Mouse (Mus musculus) lung, embryonic 15.5 days (tissue): ENCODE measurements around the gene Ovol3. TPM values are rescaled to one million over a fixed set of nuclear protein-coding genes. Genes with fewer than 3 reads are reported as not detected.
A peak's percentile ranks its signal among the peaks of the same experiment; 100 is the strongest.
"Not testable (repeated sequence)": the region's sequence is repeated elsewhere in the genome, so short reads cannot be mapped to it uniquely, and the experiment has no call there.

ENCODE experiments used
- ATAC-seq: fragments of 200-750 bp; cut with Nextera tagmentation; 2 replicates; pipeline ENCODE4 v1.8.0; 2017; ENCODE audit warnings: moderate number of reproducible peaks, borderline replicate concordance; ENCODE audit not compliant: low FRiP score, low TSS enrichment; ENCODE audit errors: extremely low read depth
- H3K27ac ChIP-seq: fragments of 300-500 bp; sonication (generic); 2 replicates; pipeline ENCODE4 v1.5.1; 2015; ENCODE audit warnings: moderate library complexity, mild to moderate bottlenecking, inconsistent platforms
- H3K27me3 ChIP-seq: fragments of 300-500 bp; sonication (generic); 2 replicates; pipeline ENCODE4 v1.6.1; 2015; ENCODE audit warnings: inconsistent platforms
- H3K36me3 ChIP-seq: fragments of 300-500 bp; sonication (generic); 2 replicates; pipeline ENCODE4 v1.6.1; 2015; ENCODE audit warnings: inconsistent platforms
- H3K4me1 ChIP-seq: fragments of 300-500 bp; sonication (generic); 2 replicates; pipeline ENCODE4 v1.6.1; 2015; ENCODE audit warnings: inconsistent platforms
- H3K4me2 ChIP-seq: fragments of 300-500 bp; sonication (generic); 2 replicates; pipeline ENCODE4 v1.6.1; 2015; ENCODE audit warnings: inconsistent platforms, mild to moderate bottlenecking, moderate library complexity
- H3K4me3 ChIP-seq: fragments of 300-500 bp; sonication (generic); 2 replicates; pipeline ENCODE4 v1.5.1; 2015; ENCODE audit warnings: mild to moderate bottlenecking, inconsistent platforms
- H3K9ac ChIP-seq: fragments of 300-500 bp; sonication (generic); 2 replicates; pipeline ENCODE4 v1.6.1; 2015; ENCODE audit warnings: inconsistent platforms
- H3K9me3 ChIP-seq: fragments of 300-500 bp; sonication (generic); 2 replicates; pipeline ENCODE4 v1.6.1; 2016; ENCODE audit warnings: inconsistent platforms
- WGBS: fragments of 180-500 bp; shearing (Covaris S2); methylation state at CpG from one replicate; pipeline ENCODE4 v1.1.7; 2015; 5-methylcytosine and 5-hydroxymethylcytosine counted together
- polyA plus RNA-seq: library from polyadenylated mRNA; unstranded; fragments of >200 nt; fragmentation: Nextera tagmentation; extraction: Ambion mirVana; gene quantifications from 2 replicates; pipeline ENCODE4 v1.2.1, GENCODE M21; 2015

The Ovol3 gene
- polyA plus RNA-seq, 1 experiment from 2014 or later, result not detected

DNA sequence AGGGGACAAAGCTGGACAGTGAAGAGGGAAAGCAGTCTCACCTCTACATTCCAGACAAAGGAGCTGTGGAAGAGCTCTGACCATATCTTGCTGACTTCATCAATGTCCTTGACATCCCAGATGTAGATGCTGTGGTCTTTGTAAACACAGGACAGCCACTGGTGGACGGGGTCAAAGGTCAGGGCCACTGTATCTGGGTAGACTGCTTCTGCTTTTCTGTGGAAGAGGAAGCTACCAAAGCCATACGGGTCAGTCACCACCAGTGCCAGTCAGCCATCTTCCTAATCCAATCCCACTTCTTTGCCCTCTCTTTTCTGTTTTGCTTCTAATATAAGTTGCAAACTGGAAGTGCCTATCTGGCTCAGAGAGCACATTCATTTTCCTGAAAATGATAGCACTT lies 29.5 kb upstream of the Ovol3 start:
- no peaks in the 10 kb centered on the region for H3K4me1 ChIP-seq
- no peak overlapping the region for H3K4me2 ChIP-seq
- H3K27ac ChIP-seq, result no peak overlapping the region
- H3K9me3 ChIP-seq, result no peaks in the 10 kb centered on the region
- H3K36me3 ChIP-seq, result peaks cover 29% of the 10 kb centered on the region
- H3K27me3 ChIP-seq, result no peaks in the 10 kb centered on the region
- H3K4me3 ChIP-seq, result no peak overlapping the region
- ATAC-seq, result no peak
- H3K9ac ChIP-seq, result no peak overlapping the region
- 61% methylated on average over 2 of the region's 2 CpGs for WGBS

DNA sequence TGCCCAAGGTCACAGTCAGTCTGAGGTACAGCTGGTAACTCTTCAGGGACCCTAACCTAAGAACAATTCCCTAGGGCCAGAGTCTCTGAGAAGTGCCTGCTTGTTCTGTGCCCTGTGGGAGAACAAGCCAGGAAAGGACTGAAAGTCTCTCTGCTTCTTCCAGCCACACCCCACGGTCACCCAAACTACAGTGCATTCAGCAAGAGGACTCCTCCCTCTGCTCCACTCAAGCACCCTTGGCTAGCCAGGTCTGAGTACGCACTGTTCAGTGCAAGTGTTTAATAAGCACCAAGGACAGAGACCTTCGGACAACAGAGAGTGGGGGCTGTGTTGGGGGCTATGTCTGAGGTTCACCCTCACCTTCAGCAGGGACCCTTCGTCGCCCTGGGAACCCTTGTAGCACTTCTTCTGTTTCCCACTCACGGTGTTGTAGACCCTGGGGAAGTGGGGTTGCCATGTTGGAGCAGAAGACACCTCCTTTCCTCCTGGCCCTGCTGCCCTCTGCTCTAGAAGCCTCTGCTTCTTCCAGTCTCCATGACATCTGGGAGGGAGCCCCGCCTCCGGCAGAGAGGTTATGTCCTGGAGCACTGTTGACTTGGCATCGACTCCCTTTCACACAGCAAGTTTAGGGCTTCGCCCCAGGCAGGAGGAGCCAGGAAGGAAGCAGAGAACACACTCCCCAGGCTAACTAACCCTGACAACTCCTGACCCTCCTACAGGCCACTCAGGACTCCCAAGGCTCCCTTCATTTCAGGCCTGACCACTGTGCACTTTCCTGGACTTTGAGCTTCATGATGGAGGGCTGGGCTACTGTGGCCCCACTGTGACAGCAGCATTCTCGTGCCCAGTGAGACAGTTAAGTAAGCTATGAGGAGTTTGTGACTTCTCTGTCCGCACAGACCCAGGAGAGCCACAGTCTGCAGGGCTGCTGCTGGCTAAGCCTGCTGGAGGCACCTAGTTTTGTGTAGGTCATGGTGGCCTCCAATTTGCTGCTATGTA lies 16.7 kb upstream of the Ovol3 start:
- whole genome bisulfite sequencing, result 72% methylated on average over 12 of the region's 12 CpGs
- no peak overlapping the region for H3K4me3 ChIP-seq
- ATAC-seq, result peak; percentile 39; the same call in 1 of the 2 replicates
- H3K9me3 ChIP-seq, result no peaks in the 10 kb centered on the region
- 0 out of 2 replicates have a peak, but pooled peaks cover 6% of the 10 kb centered on the region for H3K36me3 ChIP-seq
- no peak overlapping the region for H3K9ac ChIP-seq
- no peak overlapping the region for H3K4me2 ChIP-seq
- no peaks in the 10 kb centered on the region for H3K4me1 ChIP-seq
- H3K27ac ChIP-seq, result no peak overlapping the region
- H3K27me3 ChIP-seq, result no peaks in the 10 kb centered on the region

DNA sequence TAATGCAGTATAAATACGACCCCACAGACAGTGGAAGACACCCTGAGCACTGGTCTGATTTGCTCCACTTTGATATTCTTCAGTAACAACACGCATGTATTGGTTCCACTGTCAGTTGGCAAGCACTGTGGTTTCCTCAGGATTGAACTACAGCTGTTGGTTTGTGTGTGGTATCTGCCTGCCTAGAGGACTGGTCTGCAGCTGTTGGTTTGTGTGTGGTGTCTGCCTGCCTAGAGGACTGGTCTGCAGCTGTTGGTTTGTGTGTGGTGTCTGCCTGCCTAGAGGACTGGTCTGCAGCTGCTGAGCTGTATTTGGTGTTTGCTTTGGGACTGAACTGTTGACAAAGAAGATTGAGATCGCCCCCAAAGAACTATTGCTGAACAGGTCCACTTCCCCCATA lies 1.8 kb upstream of the Ovol3 start:
- H3K4me1 ChIP-seq, ATAC-seq, H3K27me3 ChIP-seq, H3K9ac ChIP-seq, H3K27ac ChIP-seq, H3K4me3 ChIP-seq, H3K4me2 ChIP-seq, H3K9me3 ChIP-seq: not testable (repeated sequence)
- H3K36me3 ChIP-seq, result peaks cover 27% of the 10 kb centered on the region
- WGBS, result 77% methylated on average over 3 of the region's 3 CpGs

DNA sequence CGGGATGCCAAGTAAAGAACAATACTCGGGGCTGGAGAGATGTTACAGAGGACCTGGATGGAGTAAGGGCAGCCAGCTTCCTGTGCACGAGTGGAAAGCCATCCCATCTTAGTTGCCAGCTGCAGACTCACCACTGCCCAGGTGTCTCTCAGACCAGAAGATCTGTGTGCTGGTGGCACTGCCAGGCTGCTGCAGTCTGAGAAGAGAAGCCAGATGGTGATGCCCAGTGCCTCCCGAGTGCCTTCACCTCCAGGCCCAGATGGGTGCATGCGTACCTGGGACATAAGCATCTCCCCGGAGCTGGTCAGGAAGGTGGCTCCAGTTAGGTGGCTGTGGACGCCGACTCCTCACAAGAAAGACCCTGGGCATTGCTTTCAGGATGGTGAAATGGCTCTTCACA lies 434 bp downstream of the Ovol3 start:
- Histone ChIP-seq H3K36me3 (peaks cover 12% of the 10 kb centered on the region; the same call in 1 of the 2 replicates), H3K4me3 (no peak overlapping the region), H3K9ac (no peak overlapping the region), H3K27ac (no peak overlapping the region), H3K27me3 (no peaks in the 10 kb centered on the region), H3K4me1 (peaks cover 17% of the 10 kb centered on the region), H3K9me3 (no peaks in the 10 kb centered on the region), H3K4me2 (no peak overlapping the region)
- WGBS, result 86% methylated on average over 8 of the region's 8 CpGs
- no peak for ATAC-seq

DNA sequence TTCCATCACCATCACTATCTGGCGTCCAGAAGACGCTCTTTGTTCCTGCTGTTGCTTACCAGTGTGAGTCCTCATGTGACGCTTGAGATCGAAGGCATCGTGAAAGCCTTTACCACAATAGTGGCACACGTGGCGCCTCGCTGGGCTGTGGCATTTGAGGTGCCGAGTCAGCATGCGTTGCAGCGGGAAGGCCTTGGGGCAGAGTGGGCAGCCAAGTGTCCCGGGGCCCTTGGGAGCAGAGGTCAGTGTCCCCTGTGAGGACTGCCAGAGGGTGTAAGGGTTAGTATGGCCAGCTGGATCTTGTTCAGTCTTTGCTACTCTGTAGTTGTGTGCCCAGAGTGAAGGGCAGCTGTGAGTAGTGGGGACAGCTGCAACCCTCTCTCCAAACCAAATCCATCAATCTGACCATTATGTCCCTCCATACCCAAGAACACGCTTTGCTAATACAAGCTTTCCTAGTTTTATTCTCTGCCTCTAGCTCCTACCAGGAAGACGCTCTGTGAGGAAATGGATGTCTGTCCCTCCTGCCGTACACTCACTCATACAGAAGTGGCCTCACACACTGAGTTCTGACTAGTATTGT lies 1.2 kb downstream of the Ovol3 start:
- Histone ChIP-seq H3K9ac (no peak overlapping the region), H3K4me3 (no peak overlapping the region), H3K4me2 (no peak overlapping the region), H3K4me1 (peaks cover 17% of the 10 kb centered on the region), H3K9me3 (no peaks in the 10 kb centered on the region), H3K36me3 (peaks cover 15% of the 10 kb centered on the region; the same call in 1 of the 2 replicates), H3K27me3 (no peaks in the 10 kb centered on the region), H3K27ac (no peak overlapping the region)
- ATAC-seq, result no peak
- 81% methylated on average over 15 of the region's 15 CpGs for WGBS

DNA sequence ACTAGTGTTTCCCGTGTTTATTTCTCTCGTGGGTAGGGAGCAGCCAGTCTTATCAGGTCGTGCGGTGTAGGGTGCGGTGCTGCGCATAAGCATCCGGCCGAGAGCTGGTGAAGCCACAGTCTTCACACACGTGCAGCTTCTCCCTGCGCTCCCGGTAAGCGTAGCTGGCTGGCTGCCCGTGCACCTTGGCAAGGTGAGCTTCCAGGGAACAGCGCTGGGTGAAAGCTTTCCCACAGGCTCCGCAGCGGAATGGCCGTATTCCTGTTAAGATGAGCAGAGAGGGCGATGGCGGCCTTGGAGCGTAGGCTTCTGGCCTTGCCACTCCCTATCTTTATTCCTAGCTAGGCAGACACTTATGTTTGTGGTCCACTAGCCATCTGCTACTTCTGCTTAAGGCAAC lies 2.1 kb downstream of the Ovol3 start:
- H3K4me3 ChIP-seq, result peak overlapping the region; percentile 61
- no peaks in the 10 kb centered on the region for H3K9me3 ChIP-seq
- H3K4me1 ChIP-seq, result peaks cover 17% of the 10 kb centered on the region
- peak overlapping the region; percentile 82 for H3K4me2 ChIP-seq
- ATAC-seq, result no peak
- 82% methylated on average over 20 of the region's 20 CpGs for WGBS
- H3K27me3 ChIP-seq, result no peaks in the 10 kb centered on the region
- H3K27ac ChIP-seq, result no peak overlapping the region
- H3K9ac ChIP-seq, result no peak overlapping the region
- H3K36me3 ChIP-seq, result peaks cover 20% of the 10 kb centered on the region; the same call in 1 of the 2 replicates

DNA sequence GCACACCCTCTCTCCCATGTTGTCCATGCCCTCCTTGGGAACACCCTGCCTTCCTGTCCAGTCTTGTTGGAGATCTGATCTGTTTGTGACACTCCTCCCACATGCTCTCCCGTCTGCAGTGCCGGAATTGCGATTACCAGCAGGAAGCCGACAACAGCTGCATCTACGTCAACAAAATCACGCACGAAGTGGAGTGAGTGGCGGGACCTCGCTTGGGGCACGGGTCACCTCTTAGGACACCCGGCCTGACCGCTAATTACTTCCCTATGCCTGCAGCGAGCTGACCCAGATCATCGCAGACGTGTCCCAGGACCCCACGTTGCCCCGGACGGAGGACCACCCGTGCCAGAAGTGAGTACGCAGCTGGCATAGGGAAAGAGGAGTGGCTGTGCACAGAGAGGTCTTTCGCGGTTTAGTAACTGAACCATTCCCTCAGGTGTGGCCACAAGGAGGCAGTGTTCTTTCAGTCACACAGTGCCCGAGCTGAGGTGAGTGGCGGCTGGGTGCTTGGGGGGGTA lies 2.8 kb downstream of the Ovol3 start:
- Histone ChIP-seq H3K4me3 (peak overlapping the region; percentile 61), H3K27me3 (no peaks in the 10 kb centered on the region), H3K9me3 (no peaks in the 10 kb centered on the region), H3K9ac (peak overlapping the region; percentile 54), H3K4me1 (peaks cover 17% of the 10 kb centered on the region), H3K4me2 (peak overlapping the region; percentile 82), H3K36me3 (peaks cover 24% of the 10 kb centered on the region; the same call in 1 of the 2 replicates), H3K27ac (peak overlapping the region; percentile 93)
- no peak for ATAC-seq
- WGBS, result 3% methylated on average over 24 of the region's 24 CpGs

DNA sequence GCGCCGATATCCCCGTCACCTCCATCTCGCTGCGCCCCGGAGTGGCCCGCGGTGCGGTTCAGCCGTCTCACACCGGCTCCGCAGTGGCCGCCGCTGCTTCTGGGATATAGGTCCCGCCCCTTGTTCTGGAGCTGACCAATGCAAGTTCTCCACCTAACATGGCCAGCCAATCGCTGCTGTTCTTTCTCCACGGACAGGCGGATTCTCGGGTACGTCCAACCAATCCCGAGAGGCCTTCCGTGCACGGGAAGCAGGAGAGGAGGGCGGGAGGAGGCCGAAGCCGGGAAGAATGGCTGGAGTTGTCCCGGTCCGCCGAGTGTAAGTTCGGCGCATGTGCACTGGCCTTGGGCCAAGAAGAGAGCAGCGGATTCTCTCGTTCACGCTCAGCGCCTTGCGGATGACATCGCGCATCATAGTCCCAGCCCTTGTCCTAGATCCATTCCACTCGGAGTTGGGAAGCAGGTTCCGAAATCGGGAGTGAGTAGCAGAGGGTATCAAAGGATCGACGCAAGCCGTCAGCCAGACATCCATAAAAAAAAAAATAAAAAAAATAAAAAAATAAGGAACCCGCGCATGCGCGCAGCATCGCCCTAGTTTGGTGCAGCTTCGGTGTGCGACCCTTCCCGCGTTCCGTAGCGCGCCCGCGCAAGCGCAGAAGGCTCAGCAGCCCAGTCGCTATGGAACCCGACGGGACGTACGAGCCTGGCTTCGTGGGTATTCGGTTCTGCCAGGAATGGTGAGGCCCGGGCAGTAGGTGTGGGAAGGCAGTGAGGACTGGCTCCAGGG lies 3.7 kb downstream of the Ovol3 start, which contains the start of the genes Polr2i and Tbcb:
Polr2i (plus strand) TSS at position 280 of the 786 bp plus-strand sequence.
Tbcb (minus strand) TSS at position 604 of the 786 bp plus-strand sequence.
- H3K4me3 ChIP-seq, result peak within 1 kb of the TSS; percentile 61
- peaks cover 17% of the 10 kb centered on the region for H3K4me1 ChIP-seq
- no peaks in the 10 kb centered on the region for H3K9me3 ChIP-seq
- under 1% methylated on average over 67 of the region's 67 CpGs for WGBS
- no peaks in the 10 kb centered on the region for H3K27me3 ChIP-seq
- H3K4me2 ChIP-seq, result peak within 1 kb of the TSS; percentile 82
- peak; percentile 96 for ATAC-seq
- H3K27ac ChIP-seq, result peak within 1 kb of the TSS; percentile 93
- peaks cover 32% of the 10 kb centered on the region for H3K36me3 ChIP-seq
- H3K9ac ChIP-seq, result peak within 1 kb of the TSS; percentile 54

DNA sequence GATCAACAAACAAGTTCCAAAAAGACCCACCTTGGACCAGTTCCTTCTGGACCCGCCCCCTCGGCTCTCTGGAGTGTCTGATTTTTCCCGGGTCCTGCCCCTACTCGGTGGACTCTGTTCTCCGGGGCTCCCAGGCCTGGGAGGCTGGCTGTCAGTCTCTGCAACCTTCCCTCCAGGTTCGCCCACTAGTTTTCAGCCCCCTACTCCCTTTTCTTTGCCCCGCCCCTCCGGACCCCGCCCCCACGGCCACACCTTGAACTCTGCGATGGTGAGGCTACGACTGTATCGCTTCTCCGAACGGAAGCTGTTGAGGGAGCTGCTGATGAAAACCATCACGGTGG lies 4.2 kb downstream of the Ovol3 start:
- H3K36me3 ChIP-seq, result peaks cover 37% of the 10 kb centered on the region

DNA sequence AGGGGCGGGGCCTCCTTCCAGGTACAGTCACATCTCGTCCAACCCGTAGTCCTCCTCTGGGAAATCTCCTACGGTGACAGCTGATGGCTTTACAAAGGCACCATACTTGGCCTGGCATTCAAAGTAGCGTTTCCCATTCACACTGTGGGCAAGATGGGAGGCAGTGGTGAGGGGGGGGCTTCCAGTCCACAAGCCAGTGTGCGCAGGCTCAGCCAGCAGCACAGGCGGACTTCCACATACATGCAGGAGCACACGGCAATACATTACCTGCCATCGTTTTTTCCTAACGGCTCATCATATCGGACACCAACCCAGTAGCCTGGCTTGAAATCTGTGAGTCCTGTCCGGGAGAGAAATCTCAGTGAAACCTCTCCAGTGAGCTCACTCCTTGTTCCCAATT lies 11.3 kb downstream of the Ovol3 start:
- Histone ChIP-seq H3K9ac (no peak overlapping the region), H3K27ac (no peak overlapping the region), H3K4me3 (no peak overlapping the region), H3K4me2 (no peak overlapping the region), H3K4me1 (peaks cover 3% of the 10 kb centered on the region; the same call in 1 of the 2 replicates), H3K9me3 (no peaks in the 10 kb centered on the region), H3K27me3 (no peaks in the 10 kb centered on the region), H3K36me3 (peaks cover 52% of the 10 kb centered on the region)
- WGBS, result 93% methylated on average over 12 of the region's 12 CpGs
- ATAC-seq, result no peak

More for the DNA sequence above, 4.2 kb downstream of the Ovol3 start:
- Histone ChIP-seq H3K4me1 (peaks cover 17% of the 10 kb centered on the region), H3K27me3 (no peaks in the 10 kb centered on the region), H3K27ac (no peak overlapping the region; the same call in 1 of the 2 replicates), H3K9ac (peak overlapping the region; percentile 52), H3K4me2 (peak overlapping the region; percentile 77), H3K4me3 (peak overlapping the region; percentile 61), H3K9me3 (no peaks in the 10 kb centered on the region)
- WGBS, result under 1% methylated on average over 16 of the region's 16 CpGs
- ATAC-seq, result peak; percentile 17; the same call in 1 of the 2 replicates

DNA sequence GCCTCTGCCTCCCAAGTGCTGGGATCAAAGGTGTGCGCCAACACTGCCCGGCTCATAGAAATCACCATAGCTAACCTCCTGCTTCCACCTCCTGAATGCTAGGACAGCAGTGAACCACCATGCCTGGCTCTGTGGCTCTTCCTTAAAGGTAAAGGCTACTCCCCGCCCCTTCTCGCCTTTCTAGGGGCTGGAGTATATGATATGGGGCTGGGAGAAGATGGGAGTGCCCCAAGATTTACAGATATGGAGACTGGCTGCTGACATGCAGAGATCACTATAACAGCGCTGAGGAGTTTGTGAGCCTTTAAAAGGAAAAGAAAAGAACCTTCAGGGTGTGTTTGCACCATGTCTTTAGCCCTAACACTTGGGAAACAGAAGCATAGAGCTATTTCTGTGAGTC lies 13.3 kb downstream of the Ovol3 start:
- Histone ChIP-seq H3K9me3 (no peaks in the 10 kb centered on the region), H3K4me2 (no peak overlapping the region), H3K9ac (no peak overlapping the region), H3K36me3 (peaks cover 38% of the 10 kb centered on the region), H3K4me1 (peaks cover 6% of the 10 kb centered on the region; the same call in 1 of the 2 replicates), H3K27me3 (no peaks in the 10 kb centered on the region), H3K27ac (no peak overlapping the region), H3K4me3 (no peak overlapping the region)
- 91% methylated on average over 5 of the region's 5 CpGs for WGBS
- no peak for ATAC-seq
